Mouse (Mus musculus) splenic B cell, adult 2 months (primary cell): ENCODE measurements around the gene Abt1.

Source experiments
- DNase-seq: peaks from one replicate; pipeline ENCODE4 v3.0.0-alpha.2; 2011; ENCODE audit warnings: low read depth, low spot score
- H3K27me3 ChIP-seq: 2 replicates; pipeline ENCODE4 v1.6.1; 2012; ENCODE audit warnings: mild to moderate bottlenecking, low read length, moderate library complexity, mixed read lengths; ENCODE audit not compliant: control insufficient read depth, poor library complexity, insufficient read depth, severe bottlenecking
- H3K36me3 ChIP-seq: 2 replicates; pipeline ENCODE4 v1.6.1; 2012; ENCODE audit warnings: mild to moderate bottlenecking, low read length, moderate library complexity, mixed read lengths; ENCODE audit not compliant: control insufficient read depth, poor library complexity, insufficient read depth, severe bottlenecking

Abt1 gene

GRCm38 (mm10) chr13:23449235-23450095 lies 25.8 kb upstream of the Abt1 start:
- no peaks in the 10 kb centered on the region for H3K36me3 ChIP-seq

GRCm38 (mm10) chr13:23448758-23449157 lies 25.1 kb upstream of the Abt1 start:
- Histone ChIP-seq H3K36me3 (no peaks in the 10 kb centered on the region), H3K27me3 (no peaks in the 10 kb centered on the region)
- no peak for DNase-seq

More at GRCm38 (mm10) chr13:23449235-23450095, 25.8 kb upstream of the Abt1 start:
- DNase-seq: peak; percentile 55
- no peaks in the 10 kb centered on the region for H3K27me3 ChIP-seq

GRCm38 (mm10) chr13:23446498-23446952 lies 22.9 kb upstream of the Abt1 start:
- Histone ChIP-seq H3K36me3 (no peaks in the 10 kb centered on the region), H3K27me3 (no peaks in the 10 kb centered on the region; the same call in 1 of the 2 replicates)
- peak; percentile 90 for DNase-seq

GRCm38 (mm10) chr13:23445561-23446320 lies 22.1 kb upstream of the Abt1 start:
- DNase-seq: peak; percentile 95
- no peaks in the 10 kb centered on the region for H3K36me3 ChIP-seq
- H3K27me3 ChIP-seq: no peaks in the 10 kb centered on the region; the same call in 1 of the 2 replicates

GRCm38 (mm10) chr13:23445156-23445555 lies 21.5 kb upstream of the Abt1 start:
- Histone ChIP-seq H3K27me3 (no peaks in the 10 kb centered on the region; the same call in 1 of the 2 replicates), H3K36me3 (no peaks in the 10 kb centered on the region)

GRCm38 (mm10) chr13:23444451-23444850 lies 20.8 kb upstream of the Abt1 start:
- Histone ChIP-seq H3K27me3 (no peaks in the 10 kb centered on the region; the same call in 1 of the 2 replicates), H3K36me3 (no peaks in the 10 kb centered on the region)
- DNase-seq: no peak

More at GRCm38 (mm10) chr13:23445156-23445555, 21.5 kb upstream of the Abt1 start:
- DNase-seq: no peak

GRCm38 (mm10) chr13:23439901-23440300 lies 16.2 kb upstream of the Abt1 start:
- H3K27me3 ChIP-seq: no peaks in the 10 kb centered on the region; the same call in 1 of the 2 replicates
- no peaks in the 10 kb centered on the region for H3K36me3 ChIP-seq
- DNase-seq: no peak

GRCm38 (mm10) chr13:23438521-23438920 lies 14.9 kb upstream of the Abt1 start:
- peak; percentile 65 for DNase-seq
- no peaks in the 10 kb centered on the region; the same call in 1 of the 2 replicates for H3K27me3 ChIP-seq
- H3K36me3 ChIP-seq: no peaks in the 10 kb centered on the region

GRCm38 (mm10) chr13:23437908-23438307 lies 14.2 kb upstream of the Abt1 start:
- no peaks in the 10 kb centered on the region for H3K36me3 ChIP-seq
- H3K27me3 ChIP-seq: no peaks in the 10 kb centered on the region
- peak; percentile 91 for DNase-seq

GRCm38 (mm10) chr13:23436861-23437822 lies 13.5 kb upstream of the Abt1 start:
- peak; percentile 75 for DNase-seq
- no peaks in the 10 kb centered on the region for H3K27me3 ChIP-seq

GRCm38 (mm10) chr13:23436231-23436661 lies 12.6 kb upstream of the Abt1 start:
- no peaks in the 10 kb centered on the region for H3K27me3 ChIP-seq
- peak; percentile 80 for DNase-seq

More at GRCm38 (mm10) chr13:23436861-23437822, 13.5 kb upstream of the Abt1 start:
- no peaks in the 10 kb centered on the region for H3K36me3 ChIP-seq

GRCm38 (mm10) chr13:23435676-23436075 lies 12.0 kb upstream of the Abt1 start:
- Histone ChIP-seq H3K36me3 (no peaks in the 10 kb centered on the region), H3K27me3 (no peaks in the 10 kb centered on the region)
- no peak for DNase-seq

More at GRCm38 (mm10) chr13:23436231-23436661, 12.6 kb upstream of the Abt1 start:
- H3K36me3 ChIP-seq: no peaks in the 10 kb centered on the region

- no peak for DNase-seq
Measured at GRCm38 (mm10) chr13:23435241-23435640, 11.6 kb upstream of the Abt1 start.

GRCm38 (mm10) chr13:23434426-23434825 lies 10.8 kb upstream of the Abt1 start:
- no peaks in the 10 kb centered on the region for H3K27me3 ChIP-seq
- H3K36me3 ChIP-seq: no peaks in the 10 kb centered on the region
- no peak for DNase-seq

More at GRCm38 (mm10) chr13:23435241-23435640, 11.6 kb upstream of the Abt1 start:
- Histone ChIP-seq H3K36me3 (no peaks in the 10 kb centered on the region), H3K27me3 (no peaks in the 10 kb centered on the region)
